Mouse (Mus musculus): Measurements from ENCODE around the gene Serping1. TPM values are rescaled to one million over a fixed set of nuclear protein-coding genes. Genes with fewer than 3 reads are reported as not detected.

Serping1 gene
- polyA plus RNA-seq, 1 experiment from 2014 or later = 34.0 TPM

- 21% methylated on average over 1 of the region's 1 CpGs for WGBS (ENCODE audit: insufficient replicate concordance)
- no peak overlapping the region for H3K9ac ChIP-seq
- no peaks in the 10 kb centered on the region for H3K9me3 ChIP-seq (replicated peaks)
- H3K36me3 ChIP-seq = no peaks in the 10 kb centered on the region
- H3K27me3 ChIP-seq = peaks cover 25% of the 10 kb centered on the region
- H3K4me1 ChIP-seq (replicated peaks) = peaks cover 16% of the 10 kb centered on the region; the same call in 1 of the 2 replicates
- no peak for DNase-seq
- no peak for ATAC-seq (ENCODE audit: low read depth)
- H3K4me3 ChIP-seq (replicated peaks) = no peak overlapping the region
- H3K4me2 ChIP-seq = no peak overlapping the region
- no peak overlapping the region for H3K27ac ChIP-seq
Observed at GRCm38 (mm10) chr2:84783315-84783714, 8.1 kb upstream of the Serping1 start.

- H3K27ac ChIP-seq = no peak overlapping the region
- DNase-seq = no peak
Observed at GRCm38 (mm10) chr2:84779210-84779609, 4.0 kb upstream of the Serping1 start.

GRCm38 (mm10) chr2:84777706-84778105 lies 2.5 kb upstream of the Serping1 start:
- no peak overlapping the region for H3K4me2 ChIP-seq
- DNase-seq (no peak), ATAC-seq (ENCODE audit: low read depth) (no peak)
- 0 out of 2 replicates have a peak, but pooled peaks cover 2% of the 10 kb centered on the region for H3K36me3 ChIP-seq
- H3K4me3 ChIP-seq (replicated peaks) = no peak overlapping the region
- H3K9ac ChIP-seq = no peak overlapping the region
- 59% methylated on average over 3 of the region's 3 CpGs for WGBS (ENCODE audit: insufficient replicate concordance)
- no peaks in the 10 kb centered on the region for H3K9me3 ChIP-seq (replicated peaks)
- peaks cover 59% of the 10 kb centered on the region for H3K27me3 ChIP-seq
- no peak overlapping the region for H3K27ac ChIP-seq
- H3K4me1 ChIP-seq (replicated peaks) = peaks cover 8% of the 10 kb centered on the region; the same call in 1 of the 2 replicates

More at GRCm38 (mm10) chr2:84779210-84779609, 4.0 kb upstream of the Serping1 start:
- H3K4me1 ChIP-seq (replicated peaks) = peaks cover 14% of the 10 kb centered on the region; the same call in 1 of the 2 replicates
- H3K9ac ChIP-seq = no peak overlapping the region
- no peak for ATAC-seq (ENCODE audit: low read depth)
- H3K4me3 ChIP-seq (replicated peaks) = no peak overlapping the region
- H3K9me3 ChIP-seq (replicated peaks) = no peaks in the 10 kb centered on the region
- H3K4me2 ChIP-seq = no peak overlapping the region
- 38% methylated on average over 6 of the region's 6 CpGs for WGBS (ENCODE audit: insufficient replicate concordance)
- peaks cover 44% of the 10 kb centered on the region for H3K27me3 ChIP-seq
- H3K36me3 ChIP-seq = no peaks in the 10 kb centered on the region

GRCm38 (mm10) chr2:84775665-84776064 lies 421 bp upstream of the Serping1 start:
- Histone ChIP-seq H3K9me3 (replicated peaks) (no peaks in the 10 kb centered on the region), H3K27me3 (peaks cover 70% of the 10 kb centered on the region), H3K4me3 (replicated peaks) (no peak overlapping the region), H3K27ac (no peak overlapping the region), H3K4me1 (replicated peaks) (peaks cover 8% of the 10 kb centered on the region; the same call in 1 of the 2 replicates), H3K9ac (no peak overlapping the region), H3K4me2 (0 out of 2 replicates have a peak overlapping the region, but pooled peaks have one; percentile 6), H3K36me3 (0 out of 2 replicates have a peak, but pooled peaks cover 2% of the 10 kb centered on the region)
- WGBS (ENCODE audit: insufficient replicate concordance) = 69% methylated on average over 6 of the region's 6 CpGs
- DNase-seq (no peak), ATAC-seq (ENCODE audit: low read depth) (no peak)

- Histone ChIP-seq H3K27ac (no peak overlapping the region), H3K4me1 (replicated peaks) (peaks cover 8% of the 10 kb centered on the region; the same call in 1 of the 2 replicates), H3K36me3 (0 out of 2 replicates have a peak, but pooled peaks cover 6% of the 10 kb centered on the region), H3K9ac (no peak overlapping the region), H3K4me3 (replicated peaks) (peak overlapping the region; percentile 36), H3K9me3 (replicated peaks) (no peaks in the 10 kb centered on the region), H3K27me3 (peaks cover 79% of the 10 kb centered on the region), H3K4me2 (peak overlapping the region; percentile 44)
- 20% methylated on average over 15 of the region's 15 CpGs for WGBS (ENCODE audit: insufficient replicate concordance)
- no peak for DNase-seq
- peak; percentile 73 for ATAC-seq (ENCODE audit: low read depth)
Observed at GRCm38 (mm10) chr2:84774751-84775150, 493 bp downstream of the Serping1 start.

- Histone ChIP-seq H3K4me1 (replicated peaks) (peaks cover 8% of the 10 kb centered on the region; the same call in 1 of the 2 replicates), H3K4me3 (replicated peaks) (no peak overlapping the region), H3K36me3 (0 out of 2 replicates have a peak, but pooled peaks cover 6% of the 10 kb centered on the region), H3K27me3 (peaks cover 72% of the 10 kb centered on the region), H3K9me3 (replicated peaks) (no peaks in the 10 kb centered on the region), H3K9ac (no peak overlapping the region), H3K4me2 (no peak overlapping the region), H3K27ac (no peak overlapping the region)
- no peak for ATAC-seq (ENCODE audit: low read depth)
- no peak for DNase-seq
- 55% methylated on average over 5 of the region's 5 CpGs for WGBS (ENCODE audit: insufficient replicate concordance)
Observed at GRCm38 (mm10) chr2:84773195-84773594, 2.0 kb downstream of the Serping1 start.

GRCm38 (mm10) chr2:84772454-84772853 lies 2.8 kb downstream of the Serping1 start:
- no peak overlapping the region for H3K4me2 ChIP-seq
- ATAC-seq (ENCODE audit: low read depth) (no peak), DNase-seq (no peak)
- H3K4me1 ChIP-seq (replicated peaks) = peaks cover 8% of the 10 kb centered on the region; the same call in 1 of the 2 replicates
- no peak overlapping the region for H3K9ac ChIP-seq
- H3K27me3 ChIP-seq = peaks cover 65% of the 10 kb centered on the region
- H3K4me3 ChIP-seq (replicated peaks) = no peak overlapping the region
- no peaks in the 10 kb centered on the region for H3K9me3 ChIP-seq (replicated peaks)
- 54% methylated on average over 4 of the region's 4 CpGs for WGBS (ENCODE audit: insufficient replicate concordance)
- H3K36me3 ChIP-seq = 0 out of 2 replicates have a peak, but pooled peaks cover 6% of the 10 kb centered on the region
- H3K27ac ChIP-seq = no peak overlapping the region

GRCm38 (mm10) chr2:84770501-84770900 lies 4.7 kb downstream of the Serping1 start:
- 54% methylated on average over 6 of the region's 6 CpGs for WGBS (ENCODE audit: insufficient replicate concordance)
- Histone ChIP-seq H3K9ac (no peak overlapping the region), H3K9me3 (replicated peaks) (no peaks in the 10 kb centered on the region), H3K36me3 (0 out of 2 replicates have a peak, but pooled peaks cover 6% of the 10 kb centered on the region), H3K27ac (no peak overlapping the region), H3K4me2 (no peak overlapping the region), H3K27me3 (peaks cover 57% of the 10 kb centered on the region), H3K4me3 (replicated peaks) (no peak overlapping the region), H3K4me1 (replicated peaks) (peaks cover 8% of the 10 kb centered on the region; the same call in 1 of the 2 replicates)
- ATAC-seq (ENCODE audit: low read depth) = no peak
- DNase-seq = no peak

GRCm38 (mm10) chr2:84762818-84763217 lies 12.4 kb downstream of the Serping1 start:
- no peak overlapping the region for H3K27ac ChIP-seq
- peaks cover 3% of the 10 kb centered on the region; the same call in 1 of the 2 replicates for H3K4me1 ChIP-seq (replicated peaks)

GRCm38 (mm10) chr2:84762295-84762694 lies 12.9 kb downstream of the Serping1 start:
- ATAC-seq (ENCODE audit: low read depth) = no peak
- no peak for DNase-seq
- Histone ChIP-seq H3K27me3 (peaks cover 23% of the 10 kb centered on the region; the same call in 1 of the 2 replicates), H3K27ac (no peak overlapping the region), H3K9me3 (replicated peaks) (no peaks in the 10 kb centered on the region), H3K9ac (no peak overlapping the region), H3K4me1 (replicated peaks) (peaks cover 4% of the 10 kb centered on the region), H3K4me3 (replicated peaks) (no peak overlapping the region), H3K4me2 (no peak overlapping the region), H3K36me3 (no peaks in the 10 kb centered on the region)
- WGBS (ENCODE audit: insufficient replicate concordance) = 51% methylated on average over 4 of the region's 4 CpGs

More at GRCm38 (mm10) chr2:84762818-84763217, 12.4 kb downstream of the Serping1 start:
- H3K36me3 ChIP-seq = no peaks in the 10 kb centered on the region
- no peak overlapping the region for H3K4me2 ChIP-seq
- no peak overlapping the region for H3K4me3 ChIP-seq (replicated peaks)
- H3K9ac ChIP-seq = no peak overlapping the region
- 28% methylated on average over 1 of the region's 1 CpGs for WGBS (ENCODE audit: insufficient replicate concordance)
- peaks cover 23% of the 10 kb centered on the region; the same call in 1 of the 2 replicates for H3K27me3 ChIP-seq
- H3K9me3 ChIP-seq (replicated peaks) = no peaks in the 10 kb centered on the region
- DNase-seq (no peak), ATAC-seq (ENCODE audit: low read depth) (no peak)

GRCm38 (mm10) chr2:84761840-84762239 lies 13.4 kb downstream of the Serping1 start:
- Histone ChIP-seq H3K9ac (no peak overlapping the region), H3K36me3 (no peaks in the 10 kb centered on the region), H3K27me3 (peaks cover 22% of the 10 kb centered on the region; the same call in 1 of the 2 replicates), H3K4me1 (replicated peaks) (peaks cover 8% of the 10 kb centered on the region), H3K9me3 (replicated peaks) (no peaks in the 10 kb centered on the region), H3K27ac (no peak overlapping the region), H3K4me3 (replicated peaks) (no peak overlapping the region), H3K4me2 (no peak overlapping the region)
- 64% methylated on average over 1 of the region's 1 CpGs for WGBS (ENCODE audit: insufficient replicate concordance)
- ATAC-seq (ENCODE audit: low read depth) (no peak), DNase-seq (no peak)

GRCm38 (mm10) chr2:84761309-84761708 lies 13.9 kb downstream of the Serping1 start:
- peaks cover 18% of the 10 kb centered on the region; the same call in 1 of the 2 replicates for H3K27me3 ChIP-seq
- no peak overlapping the region for H3K4me3 ChIP-seq (replicated peaks)
- DNase-seq = no peak
- 70% methylated on average over 3 of the region's 3 CpGs for WGBS (ENCODE audit: insufficient replicate concordance)
- H3K4me1 ChIP-seq (replicated peaks) = peaks cover 10% of the 10 kb centered on the region
- no peaks in the 10 kb centered on the region for H3K36me3 ChIP-seq
- no peak overlapping the region for H3K9ac ChIP-seq
- no peak overlapping the region for H3K27ac ChIP-seq
- H3K9me3 ChIP-seq (replicated peaks) = no peaks in the 10 kb centered on the region
- no peak for ATAC-seq (ENCODE audit: low read depth)
- H3K4me2 ChIP-seq = no peak overlapping the region
